Mouse (Mus musculus) neural tube, embryonic 14.5 days (tissue): Measurements from ENCODE around the gene Gm11563. TPM values are rescaled to one million over a fixed set of nuclear protein-coding genes. Genes with fewer than 3 reads are reported as not detected.
"Not testable (repeated sequence)": the region's sequence is repeated elsewhere in the genome, so short reads cannot be mapped to it uniquely, and the experiment has no call there.

Experiments
- ATAC-seq: fragments of 200-750 bp; cut with Nextera tagmentation; 2 replicates; pipeline ENCODE4 v1.8.0; 2017; ENCODE audit warnings: low read depth, mild to moderate bottlenecking, moderate TSS enrichment, moderate library complexity
- H3K27ac ChIP-seq: fragments of 300-500 bp; sonication (generic); 2 replicates; pipeline ENCODE4 v1.5.1; 2014; ENCODE audit warnings: low read depth, mild to moderate bottlenecking, control low read depth, low read length, moderate library complexity, mixed read lengths
- H3K27me3 ChIP-seq: fragments of 300-500 bp; sonication (generic); 2 replicates; pipeline ENCODE4 v1.6.1; 2014; ENCODE audit warnings: low read length; ENCODE audit not compliant: control insufficient read depth, insufficient read depth
- H3K36me3 ChIP-seq: fragments of 300-500 bp; sonication (generic); 2 replicates; pipeline ENCODE4 v1.6.1; 2014; ENCODE audit warnings: low read length, mixed read lengths; ENCODE audit not compliant: control insufficient read depth, insufficient read depth
- H3K4me1 ChIP-seq: fragments of 300-500 bp; sonication (generic); 2 replicates; pipeline ENCODE4 v1.6.1; 2014; ENCODE audit warnings: low read length; ENCODE audit not compliant: control insufficient read depth, insufficient read depth
- H3K4me2 ChIP-seq: fragments of 300-500 bp; sonication (generic); 2 replicates; pipeline ENCODE4 v1.6.1; 2014; ENCODE audit warnings: mild to moderate bottlenecking, low read depth, low read length, control low read depth
- H3K4me3 ChIP-seq: fragments of 300-500 bp; sonication (generic); 2 replicates; pipeline ENCODE4 v1.5.1; 2014; ENCODE audit warnings: low read depth, low read length, control low read depth, mixed read lengths
- H3K9ac ChIP-seq: fragments of 300-500 bp; sonication (generic); replicated peaks from 2 replicates; pipeline ENCODE4 v1.6.1; 2014; ENCODE audit warnings: low read depth, mild to moderate bottlenecking, control low read depth, low read length, mixed read lengths
- H3K9me3 ChIP-seq: fragments of 300-500 bp; sonication (generic); 2 replicates; pipeline ENCODE4 v1.6.1; 2016; ENCODE audit warnings: low read length; ENCODE audit not compliant: control insufficient read depth
- WGBS: fragments of 180-500 bp; shearing (Covaris S2); extraction: QIAGEN DNeasy Blood & Tissue Kit; methylation state at CpG from one replicate; pipeline ENCODE4 v1.1.7; 2014; 5-methylcytosine and 5-hydroxymethylcytosine counted together
- polyA plus RNA-seq: library from polyadenylated mRNA; unstranded; fragments of >200 nt; fragmentation: Nextera tagmentation; extraction: Ambion mirVana; gene quantifications from 2 replicates; pipeline ENCODE4 v1.2.1, GENCODE M21; 2014

Gene Gm11563
- not detected in 2 replicates for polyA plus RNA-seq

- H3K36me3 ChIP-seq, H3K27me3 ChIP-seq, H3K4me2 ChIP-seq, H3K4me3 ChIP-seq, H3K4me1 ChIP-seq, H3K9ac ChIP-seq, H3K9me3 ChIP-seq, H3K27ac ChIP-seq, ATAC-seq: not testable (repeated sequence)
- WGBS: 66% methylated on average over 10 of the region's 10 CpGs
Measured at GRCm38 (mm10) chr11:99658467-99659010, at the start of gene Gm11563. Gm11563 (minus strand) TSS chr11:99658960.

- Histone ChIP-seq H3K27me3 (no peaks in the 10 kb centered on the region), H3K36me3 (no peaks in the 10 kb centered on the region), H3K4me2 (no peak within 1 kb of the TSS), H3K27ac (no peak within 1 kb of the TSS), H3K9ac (no peak within 1 kb of the TSS), H3K9me3 (no peaks in the 10 kb centered on the region), H3K4me3 (no peak within 1 kb of the TSS), H3K4me1 (no peaks in the 10 kb centered on the region)
- no peak for ATAC-seq
- WGBS: 100% methylated on average over 1 of the region's 1 CpGs
Measured at GRCm38 (mm10) chr11:99690463-99690862, 31.7 kb upstream of the Gm11563 start, which contains the start of gene Gm14190. Gm14190 (minus strand) TSS chr11:99690740.

- H3K9ac ChIP-seq, H3K27ac ChIP-seq, H3K27me3 ChIP-seq, H3K4me1 ChIP-seq, H3K4me2 ChIP-seq, H3K36me3 ChIP-seq, H3K4me3 ChIP-seq, ATAC-seq, H3K9me3 ChIP-seq: not testable (repeated sequence)
- 83% methylated on average over 1 of the region's 1 CpGs for WGBS
Measured at GRCm38 (mm10) chr11:99685235-99685634, 26.5 kb upstream of the Gm11563 start.

GRCm38 (mm10) chr11:99683481-99683880 lies 24.7 kb upstream of the Gm11563 start:
- Histone ChIP-seq H3K9ac (no peak overlapping the region), H3K4me2 (no peak overlapping the region), H3K27me3 (no peaks in the 10 kb centered on the region), H3K9me3 (no peaks in the 10 kb centered on the region), H3K36me3 (no peaks in the 10 kb centered on the region), H3K27ac (no peak overlapping the region), H3K4me3 (no peak overlapping the region), H3K4me1 (no peaks in the 10 kb centered on the region)
- no peak for ATAC-seq
- 88% methylated on average over 2 of the region's 2 CpGs for WGBS

GRCm38 (mm10) chr11:99665860-99666259 lies 7.1 kb upstream of the Gm11563 start, which contains the start of gene Krtap4-6:
Krtap4-6 (minus strand) TSS chr11:99665960.
- Histone ChIP-seq H3K27me3 (no peaks in the 10 kb centered on the region), H3K4me3 (no peak within 1 kb of the TSS), H3K9me3 (no peaks in the 10 kb centered on the region), H3K4me1 (no peaks in the 10 kb centered on the region), H3K27ac (no peak within 1 kb of the TSS), H3K9ac (no peak within 1 kb of the TSS), H3K4me2 (no peak within 1 kb of the TSS), H3K36me3 (no peaks in the 10 kb centered on the region)
- ATAC-seq: no peak

- no peak overlapping the region for H3K4me3 ChIP-seq
- H3K4me1 ChIP-seq: no peaks in the 10 kb centered on the region
- WGBS: 90% methylated on average over 10 of the region's 10 CpGs
- H3K9me3 ChIP-seq: no peaks in the 10 kb centered on the region
- H3K4me2 ChIP-seq: no peak overlapping the region
- ATAC-seq: no peak
- H3K27ac ChIP-seq: no peak overlapping the region
- H3K27me3 ChIP-seq: no peaks in the 10 kb centered on the region
- no peak overlapping the region for H3K9ac ChIP-seq
- H3K36me3 ChIP-seq: no peaks in the 10 kb centered on the region
Measured at GRCm38 (mm10) chr11:99662802-99663201, 4.0 kb upstream of the Gm11563 start.

GRCm38 (mm10) chr11:99659256-99659655 lies 496 bp upstream of the Gm11563 start:
- no peak overlapping the region for H3K27ac ChIP-seq
- no peak for ATAC-seq
- H3K27me3 ChIP-seq: no peaks in the 10 kb centered on the region
- no peaks in the 10 kb centered on the region for H3K4me1 ChIP-seq
- H3K4me2 ChIP-seq: no peak overlapping the region
- 87% methylated on average over 4 of the region's 4 CpGs for WGBS
- H3K36me3 ChIP-seq: no peaks in the 10 kb centered on the region
- no peak overlapping the region for H3K9ac ChIP-seq
- no peaks in the 10 kb centered on the region for H3K9me3 ChIP-seq
- no peak overlapping the region for H3K4me3 ChIP-seq

- ATAC-seq: no peak
- no peaks in the 10 kb centered on the region for H3K4me1 ChIP-seq
- no peak overlapping the region for H3K4me2 ChIP-seq
- H3K27ac ChIP-seq: no peak overlapping the region
- no peaks in the 10 kb centered on the region for H3K36me3 ChIP-seq
- H3K9me3 ChIP-seq: no peaks in the 10 kb centered on the region
- 42% methylated on average over 5 of the region's 5 CpGs for WGBS
- H3K27me3 ChIP-seq: no peaks in the 10 kb centered on the region
- no peak overlapping the region for H3K4me3 ChIP-seq
- H3K9ac ChIP-seq: no peak overlapping the region
Measured at GRCm38 (mm10) chr11:99657051-99657450, 1.7 kb downstream of the Gm11563 start.

GRCm38 (mm10) chr11:99650136-99650535 lies 8.6 kb downstream of the Gm11563 start, which contains the start of gene Gm11555:
Gm11555 (minus strand) TSS chr11:99650236.
- Histone ChIP-seq H3K27ac (no peak within 1 kb of the TSS), H3K9ac (no peak within 1 kb of the TSS), H3K4me3 (no peak within 1 kb of the TSS), H3K36me3 (no peaks in the 10 kb centered on the region), H3K4me1 (no peaks in the 10 kb centered on the region), H3K27me3 (no peaks in the 10 kb centered on the region), H3K4me2 (no peak within 1 kb of the TSS), H3K9me3 (no peaks in the 10 kb centered on the region)
- ATAC-seq: no peak
- WGBS: 83% methylated on average over 2 of the region's 2 CpGs
